Mouse (Mus musculus): Measurements from ENCODE around the gene Ascc1. TPM values are rescaled to one million over a fixed set of nuclear protein-coding genes. Genes with fewer than 3 reads are reported as not detected.

Ascc1 gene
- total and polyA plus RNA-seq, 3 experiments, result 17.0 to 37.9 TPM; not detected in 1

DNA sequence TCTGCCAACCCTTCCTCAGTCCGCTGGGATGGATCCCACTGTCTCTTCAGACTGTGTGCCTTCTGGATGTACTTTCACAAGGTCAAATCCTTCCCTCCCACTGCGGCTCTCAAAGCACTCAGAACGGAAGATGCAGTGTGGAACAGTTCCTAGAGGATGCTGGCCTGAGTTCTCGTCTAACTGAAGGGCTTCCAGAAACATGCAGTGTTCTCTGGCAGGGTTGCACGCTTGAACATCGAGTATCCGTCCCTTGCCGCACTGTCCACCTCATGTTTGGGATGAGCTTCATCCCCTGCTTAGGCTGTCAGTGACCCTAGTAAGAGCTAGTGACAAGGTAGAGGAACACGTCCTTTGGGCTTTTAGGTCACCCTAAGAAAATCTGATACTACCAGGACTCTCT, 94.5 kb downstream of the Ascc1 start:
- DNase-seq (ENCODE audit: low read depth, low spot score), result no peak
- Histone ChIP-seq H3K27ac (ENCODE audit: control insufficient read depth, low read depth, low read length) (no peak overlapping the region), H3K79me2 (ENCODE audit: control insufficient read depth, insufficient read depth, low read length, poor library complexity) (no peaks in the 10 kb centered on the region), H3K9me3 (replicated peaks; ENCODE audit: insufficient read depth, low read length) (no peaks in the 10 kb centered on the region), H3K27me3 (ENCODE audit: control insufficient read depth in 1 of 2, insufficient read depth in 2 of 2, low read length in 2 of 2) (no peaks in the 10 kb centered on the region), H3K36me3 (ENCODE audit: control insufficient read depth in 1 of 2, insufficient read depth in 2 of 2, low read length in 2 of 2) (no peaks in the 10 kb centered on the region), H3K9ac (ENCODE audit: control insufficient read depth, low read depth, low read length, poor library complexity, severe bottlenecking) (no peak overlapping the region), H3K4me1 (ENCODE audit: control insufficient read depth in 1 of 2, insufficient read depth in 2 of 2, low read length in 2 of 2) (no peaks in the 10 kb centered on the region), H3K4me3 (ENCODE audit: control insufficient read depth in 1 of 2, insufficient read depth in 1 of 2, low read depth in 2 of 2, low read length in 2 of 2) (no peak overlapping the region)
- no peak for TF ChIP-seq USF1 (IDR thresholded peaks at IDR 0.05; ENCODE audit: low read depth, low read length)
- TF ChIP-seq ETS1 (IDR thresholded peaks at IDR 0.05; ENCODE audit: low read depth, low read length), result no peak
- TF ChIP-seq CTCF (IDR thresholded peaks at IDR 0.05 in 2 of 3, conservative IDR thresholded peaks at IDR 0.05 in 1 of 3; ENCODE audit: control insufficient read depth in 1 of 3, insufficient read depth in 1 of 3, low read depth in 2 of 3, low read length in 3 of 3, poor library complexity in 1 of 3, severe bottlenecking in 1 of 3), result no peak
- TF ChIP-seq ZNF384 (IDR thresholded peaks at IDR 0.05; ENCODE audit: low read depth, low read length), result no peak
- no peak for TF ChIP-seq JUND (IDR thresholded peaks at IDR 0.05; ENCODE audit: low read depth, low read length)
- no peak for TF ChIP-seq CHD2 (IDR thresholded peaks at IDR 0.05; ENCODE audit: low read length)
- no peak for TF ChIP-seq KAT2A (conservative IDR thresholded peaks at IDR 0.05; ENCODE audit: low read depth, low read length)
- no peak for TF ChIP-seq E2F4 (IDR thresholded peaks at IDR 0.05; ENCODE audit: borderline replicate concordance, low read depth, low read length)

GRCm38 (mm10) chr10:60097774-60098173, 95.2 kb downstream of the Ascc1 start:
- TF ChIP-seq POLR2AphosphoS5 (IDR thresholded peaks at IDR 0.05; ENCODE audit: borderline replicate concordance, low read depth, low read length), result no peak
- no peak for TF ChIP-seq JUND (IDR thresholded peaks at IDR 0.05; ENCODE audit: low read depth, low read length)
- TF ChIP-seq MYB (IDR thresholded peaks at IDR 0.05; ENCODE audit: low read depth, low read length), result no peak
- TF ChIP-seq MAX (IDR thresholded peaks at IDR 0.05; ENCODE audit: low read length), result no peak
- no peak for TF ChIP-seq KAT2A (conservative IDR thresholded peaks at IDR 0.05; ENCODE audit: low read depth, low read length)
- TF ChIP-seq SIN3A (IDR thresholded peaks at IDR 0.05; ENCODE audit: low read length), result no peak
- TF ChIP-seq NRF1 (IDR thresholded peaks at IDR 0.05; ENCODE audit: insufficient read depth, low read depth, low read length, poor library complexity, severe bottlenecking), result no peak
- TF ChIP-seq TBP (IDR thresholded peaks at IDR 0.05; ENCODE audit: low read depth, low read length), result no peak
- no peak for TF ChIP-seq TCF12 (IDR thresholded peaks at IDR 0.05; ENCODE audit: low read depth, low read length)
- no peak for TF ChIP-seq MAFK (IDR thresholded peaks at IDR 0.05; ENCODE audit: borderline replicate concordance, low read depth, low read length)
- TF ChIP-seq BHLHE40 (IDR thresholded peaks at IDR 0.05; ENCODE audit: borderline replicate concordance, low read depth, low read length), result no peak
- TF ChIP-seq ZC3H11A (IDR thresholded peaks at IDR 0.05; ENCODE audit: low read depth, low read length), result no peak
- TF ChIP-seq ETS1 (IDR thresholded peaks at IDR 0.05; ENCODE audit: low read depth, low read length), result no peak
- TF ChIP-seq CHD1 (IDR thresholded peaks at IDR 0.05; ENCODE audit: low read depth, low read length), result no peak
- TF ChIP-seq MAZ (IDR thresholded peaks at IDR 0.05; ENCODE audit: low read depth, low read length), result no peak
- TF ChIP-seq MEF2A (IDR thresholded peaks at IDR 0.05; ENCODE audit: extremely low read depth, insufficient replicate concordance, low read depth, low read length, poor library complexity, severe bottlenecking), result no peak
- no peak for TF ChIP-seq USF2 (IDR thresholded peaks at IDR 0.05; ENCODE audit: borderline replicate concordance in 1 of 2, insufficient read depth in 1 of 2, low read depth in 1 of 2, low read length in 2 of 2)
- H3K9me3 ChIP-seq (replicated peaks; ENCODE audit: insufficient read depth, low read length), result no peaks in the 10 kb centered on the region
- H3K27me3 ChIP-seq (ENCODE audit: control insufficient read depth in 1 of 2, insufficient read depth in 2 of 2, low read length in 2 of 2), result no peaks in the 10 kb centered on the region
- DNase-seq (ENCODE audit: low read depth, low spot score), result no peak
- H3K4me1 ChIP-seq (ENCODE audit: control insufficient read depth in 1 of 2, insufficient read depth in 2 of 2, low read length in 2 of 2), result no peaks in the 10 kb centered on the region
- no peak overlapping the region for H3K9ac ChIP-seq (ENCODE audit: control insufficient read depth, low read depth, low read length, poor library complexity, severe bottlenecking)
- no peaks in the 10 kb centered on the region for H3K36me3 ChIP-seq (ENCODE audit: control insufficient read depth in 1 of 2, insufficient read depth in 2 of 2, low read length in 2 of 2)
- H3K4me3 ChIP-seq (ENCODE audit: control insufficient read depth in 1 of 2, insufficient read depth in 1 of 2, low read depth in 2 of 2, low read length in 2 of 2), result no peak overlapping the region
- H3K79me2 ChIP-seq (ENCODE audit: control insufficient read depth, insufficient read depth, low read length, poor library complexity), result no peaks in the 10 kb centered on the region
- no peak overlapping the region for H3K27ac ChIP-seq (ENCODE audit: control insufficient read depth, low read depth, low read length)
